Mouse (Mus musculus) spleen, adult 2 months (tissue): ENCODE measurements around the gene Batf3.

Experiments
- CTCF ChIP-seq: fragments of 200-500 bp; IDR thresholded peaks from 2 replicates; pipeline ENCODE4 v1.5.1; 2011; ENCODE audit warnings: mild to moderate bottlenecking, inconsistent platforms; ENCODE audit not compliant: insufficient read depth, insufficient read length, insufficient replicate concordance; ENCODE audit errors: extremely low read depth
- POLR2A ChIP-seq: fragments of 200-500 bp; IDR thresholded peaks from 2 replicates; pipeline ENCODE4 v1.6.1; 2011; ENCODE audit warnings: low read depth, low read length, inconsistent platforms

DNA sequence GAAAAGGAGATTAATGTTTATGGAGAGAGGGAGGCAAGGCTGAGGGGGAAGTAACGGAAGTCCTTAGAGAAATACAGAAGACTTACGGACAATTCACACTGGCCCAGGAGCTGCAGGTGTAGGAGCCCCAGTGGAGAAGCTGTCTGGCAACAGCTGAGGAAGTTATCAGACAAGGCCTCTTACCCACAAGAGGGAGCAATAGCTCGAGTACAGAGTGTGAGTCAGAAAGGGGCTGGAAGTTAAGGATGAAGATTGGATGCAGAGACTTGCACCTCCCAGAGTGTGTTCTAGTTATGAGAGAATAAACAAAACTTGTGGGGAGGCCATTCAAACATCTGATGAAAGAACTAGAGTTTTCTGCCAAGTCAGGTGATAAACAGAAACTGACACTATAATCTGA, 40.2 kb upstream of the Batf3 start:
- TF ChIP-seq POLR2A (no peak), CTCF (no peak)
